Mouse (Mus musculus) bone marrow macrophage, adult 2 months (primary cell): ENCODE data around the gene Gnb5.

Experiments used
- CTCF ChIP-seq: IDR thresholded peaks from 2 replicates; pipeline ENCODE4 v1.5.1; 2012; ENCODE audit warnings: low read depth, mild to moderate bottlenecking, low read length, moderate library complexity
- POLR2A ChIP-seq: IDR thresholded peaks from 2 replicates; pipeline ENCODE4 v1.6.1; 2012; ENCODE audit warnings: mild to moderate bottlenecking, low read depth, low read length, borderline replicate concordance

DNA sequence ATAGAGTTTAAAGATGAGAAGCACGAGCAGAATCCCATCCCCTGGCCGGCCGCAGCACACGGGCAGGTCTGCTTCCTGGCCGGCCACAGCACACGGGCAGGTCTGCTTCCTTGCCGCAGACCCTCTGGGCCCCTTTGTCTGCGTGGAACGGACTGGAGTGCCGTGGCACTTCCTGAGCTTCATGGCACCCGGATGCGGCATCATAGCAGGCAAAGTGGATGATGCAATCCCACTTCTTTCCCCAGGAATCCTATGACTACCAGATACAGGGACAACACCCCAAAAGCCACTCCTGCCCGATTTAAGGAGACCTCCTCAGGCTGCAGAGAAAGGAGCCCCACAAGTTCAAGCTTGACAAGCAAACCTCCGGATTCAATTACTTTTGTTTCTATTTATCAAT lies 76.7 kb downstream of the Gnb5 start:
- TF ChIP-seq POLR2A (no peak), CTCF (no peak)
